Mouse (Mus musculus): ENCODE measurements at regions not wholly inside any gene's neighbourhood (a gene's known extent, or its start where the extent isn't known, plus 50 kb on each side); places are given as distances from the start of the nearest gene placed in this dataset.
"Not testable (repeated sequence)": the region's sequence is repeated elsewhere in the genome, so short reads cannot be mapped to it uniquely, and the experiment has no call there.

- DNase-seq: no peak
Observed at GRCm38 (mm10) chr10:14875216-14875615, 157.2 kb upstream of the Gje1 start.

GRCm38 (mm10) chr10:14861241-14861640 lies 143.2 kb upstream of the Gje1 start:
- DNase-seq: no peak

- DNase-seq: no peak
Observed at GRCm38 (mm10) chr10:14860126-14860638, 142.2 kb upstream of the Gje1 start.

GRCm38 (mm10) chr10:14846601-14847000 lies 128.6 kb upstream of the Gje1 start:
- DNase-seq: not testable (repeated sequence)

GRCm38 (mm10) chr10:14845058-14845457 lies 127.0 kb upstream of the Gje1 start:
- DNase-seq: peak; percentile 7

Measured in layer of hippocampus, adult 9-11 months (tissue).